Mouse (Mus musculus) MEL (cell line): Measurements from ENCODE around the gene Wnt9a.

ENCODE experiments used
- CTCF ChIP-seq, 3 experiments: IDR thresholded peaks in 2 of 3; conservative IDR thresholded peaks in 1 of 3; 2 replicates each; pipeline ENCODE4 v1.5.1; 2011 to 2012; ENCODE audit warnings: low read length in 3 of 3, low read depth in 2 of 3, mild to moderate bottlenecking in 2 of 3, improper control_type of control experiment in 1 of 3, inconsistent platforms in 1 of 3, mixed read lengths in 1 of 3, moderate library complexity in 1 of 3; ENCODE audit not compliant: control insufficient read depth in 1 of 3, insufficient read depth in 1 of 3, poor library complexity in 1 of 3, severe bottlenecking in 1 of 3
- HCFC1 ChIP-seq: IDR thresholded peaks from 2 replicates; pipeline ENCODE4 v1.6.1; 2012; ENCODE audit warnings: low read depth, mild to moderate bottlenecking, inconsistent platforms, low read length, improper control_type of control experiment, moderate library complexity
- MAX ChIP-seq: IDR thresholded peaks from 2 replicates; pipeline ENCODE4 v1.6.1; 2011; ENCODE audit warnings: low read length, improper control_type of control experiment
- POLR2A ChIP-seq, 2 experiments: IDR thresholded peaks; 2 replicates each; pipeline ENCODE4 v1.6.1; 2011 to 2012; ENCODE audit warnings: low read length in 2 of 2, mild to moderate bottlenecking in 2 of 2, control low read depth in 1 of 2, improper control_type of control experiment in 1 of 2, low read depth in 1 of 2, moderate library complexity in 1 of 2; ENCODE audit not compliant: control insufficient read depth in 1 of 2, insufficient read depth in 1 of 2, poor library complexity in 1 of 2
- RAD21 ChIP-seq: IDR thresholded peaks from 2 replicates; pipeline ENCODE4 v1.6.1; 2011; ENCODE audit warnings: mild to moderate bottlenecking, low read depth, low read length, improper control_type of control experiment
- TBP ChIP-seq: IDR thresholded peaks from 2 replicates; pipeline ENCODE4 v1.8.0; 2011; ENCODE audit warnings: low read depth, low read length, improper control_type of control experiment
- USF1 ChIP-seq: IDR thresholded peaks from 2 replicates; pipeline ENCODE4 v1.6.1; 2014; ENCODE audit warnings: low read depth, mild to moderate bottlenecking, inconsistent platforms, low read length, improper control_type of control experiment, moderate library complexity

DNA sequence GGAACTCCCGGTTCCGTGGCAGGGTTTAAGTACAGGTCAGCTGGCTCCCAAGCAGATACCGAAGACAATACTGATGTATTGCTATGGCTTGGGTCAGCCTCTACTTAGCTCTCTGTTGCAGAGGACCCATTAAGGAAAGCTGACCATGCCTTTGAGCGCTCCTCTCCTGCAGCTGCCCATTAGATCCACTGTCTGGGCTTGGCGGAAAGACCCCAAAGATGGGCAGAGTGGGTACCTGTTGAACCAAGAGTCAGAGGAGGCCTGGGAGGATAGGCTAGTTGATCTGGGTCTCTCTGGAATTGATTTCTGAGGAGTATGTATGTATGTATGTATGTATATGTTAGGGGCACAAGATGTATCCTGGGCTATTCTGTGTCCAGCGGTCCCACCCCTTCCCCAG lies 1.9 kb downstream of the Wnt9a start:
- TF ChIP-seq HCFC1 = no peak
- TF ChIP-seq USF1 = no peak
- TF ChIP-seq POLR2A (IDR thresholded peaks at IDR 0.05; ENCODE audit: control insufficient read depth in 1 of 2, insufficient read depth in 1 of 2, low read depth in 1 of 2, low read length in 2 of 2, poor library complexity in 1 of 2) = no peak
- TF ChIP-seq RAD21 = no peak
- TF ChIP-seq MAX = no peak
- TF ChIP-seq CTCF (IDR thresholded peaks at IDR 0.05 in 2 of 3, conservative IDR thresholded peaks at IDR 0.05 in 1 of 3; ENCODE audit: control insufficient read depth in 1 of 3, insufficient read depth in 1 of 3, low read depth in 2 of 3, low read length in 3 of 3, poor library complexity in 1 of 3, severe bottlenecking in 1 of 3) = no peak
- TF ChIP-seq TBP = no peak
